Mouse (Mus musculus) gastrocnemius, adult 2 months (tissue): ENCODE results near the gene Trip4. TPM values are rescaled to one million over a fixed set of nuclear protein-coding genes. Genes with fewer than 3 reads are reported as not detected.
A peak's percentile ranks its signal among the peaks of the same experiment; 100 is the strongest.

ENCODE experiments used
- DNase-seq: peaks from one replicate; pipeline ENCODE4 v3.0.0; 2022
- H3K27ac ChIP-seq: fragments of 200-600 bp; 2 replicates; pipeline ENCODE4 v1.8.1; 2022; ENCODE audit warnings: mild to moderate bottlenecking
- H3K4me3 ChIP-seq: fragments of 200-600 bp; 2 replicates; pipeline ENCODE4 v1.8.1; 2022; ENCODE audit warnings: mild to moderate bottlenecking, moderate library complexity
- CTCF ChIP-seq: fragments of 200-600 bp; IDR thresholded peaks from 2 replicates; pipeline ENCODE4 v1.8.1; 2022; ENCODE audit warnings: antibody characterized with exemption, mild to moderate bottlenecking, moderate library complexity
- intact Hi-C: fragments of 180-260 bp; cut with DNase I; formaldehyde crosslinking; loops from one replicate; pipeline ENCODE4 v1.15.1; 2025
- total RNA-seq, 2 experiments: library from RNA; stranded (reverse); gene quantifications; 2 replicates each; pipeline ENCODE4 v1.2.3; 2021

Gene Trip4
- total RNA-seq, 2 experiments from 2014 or later = 13.7 to 15.5 TPM

- no peak overlapping the region for H3K27ac ChIP-seq
- no peak for DNase-seq
- no peak overlapping the region for H3K4me3 ChIP-seq
- intact Hi-C loops = no loop called here
- TF ChIP-seq CTCF = no peak
Measured at GRCm38 (mm10) chr9:65818402-65818801, 90.2 kb downstream of the Trip4 start.

GRCm38 (mm10) chr9:65812841-65813240, 95.8 kb downstream of the Trip4 start:
- no peak overlapping the region for H3K4me3 ChIP-seq
- no peak for TF ChIP-seq CTCF
- peak; percentile 24 for DNase-seq
- intact Hi-C loops = no loop called here
- peak overlapping the region; percentile 76 for H3K27ac ChIP-seq

GRCm38 (mm10) chr9:65811784-65812183, 96.8 kb downstream of the Trip4 start:
- TF ChIP-seq CTCF = no peak
- no peak for DNase-seq
- intact Hi-C loops = no loop called here
- H3K27ac ChIP-seq = peak overlapping the region; percentile 76; the same call in 1 of the 2 replicates
- H3K4me3 ChIP-seq = no peak overlapping the region

- intact Hi-C loops = no loop called here
- Histone ChIP-seq H3K4me3 (no peak overlapping the region), H3K27ac (no peak overlapping the region)
- DNase-seq = no peak
- no peak for TF ChIP-seq CTCF
Measured at GRCm38 (mm10) chr9:65807818-65808217, 100.8 kb downstream of the Trip4 start.

GRCm38 (mm10) chr9:65807251-65807650, 101.3 kb downstream of the Trip4 start:
- intact Hi-C loops = no loop called here
- Histone ChIP-seq H3K4me3 (no peak overlapping the region), H3K27ac (no peak overlapping the region; the same call in 1 of the 2 replicates)
- no peak for TF ChIP-seq CTCF
- peak; percentile 39 for DNase-seq

GRCm38 (mm10) chr9:65799770-65800169, 108.8 kb downstream of the Trip4 start:
- no peak overlapping the region for H3K4me3 ChIP-seq
- intact Hi-C loops = no loop called here
- TF ChIP-seq CTCF = no peak
- H3K27ac ChIP-seq = peak overlapping the region; percentile 13; the same call in 1 of the 2 replicates
- no peak for DNase-seq

GRCm38 (mm10) chr9:65795651-65796050, 112.9 kb downstream of the Trip4 start:
- peak overlapping the region; percentile 24; the same call in 1 of the 2 replicates for H3K27ac ChIP-seq
- no peak overlapping the region for H3K4me3 ChIP-seq
- no peak for TF ChIP-seq CTCF
- intact Hi-C loops = no loop called here
- DNase-seq = no peak

GRCm38 (mm10) chr9:65794313-65794712, 114.3 kb downstream of the Trip4 start:
- Histone ChIP-seq H3K27ac (no peak overlapping the region), H3K4me3 (no peak overlapping the region)
- DNase-seq = no peak
- intact Hi-C loops = loop anchor here (5.0 kb wide), 1 partner anchor 33 kb away; the partner anchor contains the start of gene Zfp609
- TF ChIP-seq CTCF = no peak

GRCm38 (mm10) chr9:65793506-65793905, 115.1 kb downstream of the Trip4 start:
- intact Hi-C loops = loop anchor here (5.0 kb wide), 1 partner anchor 34 kb away; the partner anchor contains the start of gene Zfp609
- peak overlapping the region; percentile 4; the same call in 1 of the 2 replicates for H3K27ac ChIP-seq
- no peak for TF ChIP-seq CTCF
- no peak overlapping the region for H3K4me3 ChIP-seq
- DNase-seq = no peak

- no peak for DNase-seq
- intact Hi-C loops = loop anchor here (5.0 kb wide), 1 partner anchor 34 kb away; the partner anchor contains the start of gene Zfp609
- peak overlapping the region; percentile 6; the same call in 1 of the 2 replicates for H3K27ac ChIP-seq
- no peak for TF ChIP-seq CTCF
- H3K4me3 ChIP-seq = no peak overlapping the region
Measured at GRCm38 (mm10) chr9:65793086-65793485, 115.5 kb downstream of the Trip4 start.

GRCm38 (mm10) chr9:65791846-65792245, 116.7 kb downstream of the Trip4 start:
- TF ChIP-seq CTCF = no peak
- no peak overlapping the region for H3K4me3 ChIP-seq
- intact Hi-C loops = loop anchor here (5.0 kb wide), 1 partner anchor 35 kb away; the partner anchor contains the start of gene Zfp609

GRCm38 (mm10) chr9:65791106-65791505, 117.5 kb downstream of the Trip4 start:
- intact Hi-C loops = loop anchor here (5.0 kb wide), 1 partner anchor 36 kb away; the partner anchor contains the start of gene Zfp609
- no peak for TF ChIP-seq CTCF
- peak overlapping the region; percentile 28; the same call in 1 of the 2 replicates for H3K27ac ChIP-seq

More at GRCm38 (mm10) chr9:65791846-65792245, 116.7 kb downstream of the Trip4 start:
- peak overlapping the region; percentile 8; the same call in 1 of the 2 replicates for H3K27ac ChIP-seq
- DNase-seq = no peak

GRCm38 (mm10) chr9:65789788-65790187, 118.8 kb downstream of the Trip4 start:
- no peak overlapping the region for H3K27ac ChIP-seq
- H3K4me3 ChIP-seq = no peak overlapping the region
- intact Hi-C loops = loop anchor here (5.0 kb wide), 1 partner anchor 38 kb away; the partner anchor contains the start of gene Zfp609
- DNase-seq = no peak
- TF ChIP-seq CTCF = no peak

More at GRCm38 (mm10) chr9:65791106-65791505, 117.5 kb downstream of the Trip4 start:
- DNase-seq = no peak
- no peak overlapping the region for H3K4me3 ChIP-seq

- H3K4me3 ChIP-seq = no peak overlapping the region
- H3K27ac ChIP-seq = no peak overlapping the region
- no peak for DNase-seq
- TF ChIP-seq CTCF = no peak
- intact Hi-C loops = no loop called here
Measured at GRCm38 (mm10) chr9:65788556-65788955, 120.0 kb downstream of the Trip4 start.
